Mouse (Mus musculus) retina, adult 2 months (tissue): ENCODE measurements around the gene Rpl6.

Experiments
- DNase-seq: peaks from one replicate; pipeline ENCODE4 v3.0.0-alpha.2; 2012; ENCODE audit warnings: low read depth, low spot score

Gene Rpl6

GRCm38 (mm10) chr5:121204132-121205089 lies at the start of gene Rpl6:
TSS of gene Rpl6 (plus strand) at chr5:121204481.
- peak; percentile 81 for DNase-seq

GRCm38 (mm10) chr5:121156121-121156520 lies 48.2 kb upstream of the Rpl6 start:
- DNase-seq = no peak

DNA sequence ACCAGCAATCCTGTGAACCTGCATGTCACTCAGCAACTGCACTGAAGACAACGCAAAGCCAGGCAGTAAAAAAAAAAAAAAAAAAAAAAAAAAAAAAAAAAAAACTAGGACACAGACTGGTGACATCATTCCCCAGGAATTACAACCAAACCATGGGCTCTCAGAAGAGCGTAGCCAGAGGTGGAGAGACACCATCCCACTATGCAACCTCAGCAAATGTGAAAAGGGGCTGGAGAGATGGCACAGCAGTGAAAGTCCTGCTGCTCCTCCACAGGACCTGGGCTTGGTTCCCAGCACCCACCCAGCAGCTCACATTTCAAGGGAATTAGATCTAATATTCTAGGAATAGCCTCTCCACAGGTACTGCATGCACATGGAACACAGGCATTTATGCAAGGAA lies 47.3 kb upstream of the Rpl6 start:
- DNase-seq = no peak

- no peak for DNase-seq
Measured at GRCm38 (mm10) chr5:121157489-121157888, 46.8 kb upstream of the Rpl6 start.

- no peak for DNase-seq
Measured at GRCm38 (mm10) chr5:121158966-121159365, 45.3 kb upstream of the Rpl6 start.

GRCm38 (mm10) chr5:121162285-121162684 lies 42.0 kb upstream of the Rpl6 start:
- no peak for DNase-seq

GRCm38 (mm10) chr5:121162923-121163322 lies 41.4 kb upstream of the Rpl6 start:
- no peak for DNase-seq

- DNase-seq = no peak
Measured at GRCm38 (mm10) chr5:121166884-121167283, 37.4 kb upstream of the Rpl6 start.

DNA sequence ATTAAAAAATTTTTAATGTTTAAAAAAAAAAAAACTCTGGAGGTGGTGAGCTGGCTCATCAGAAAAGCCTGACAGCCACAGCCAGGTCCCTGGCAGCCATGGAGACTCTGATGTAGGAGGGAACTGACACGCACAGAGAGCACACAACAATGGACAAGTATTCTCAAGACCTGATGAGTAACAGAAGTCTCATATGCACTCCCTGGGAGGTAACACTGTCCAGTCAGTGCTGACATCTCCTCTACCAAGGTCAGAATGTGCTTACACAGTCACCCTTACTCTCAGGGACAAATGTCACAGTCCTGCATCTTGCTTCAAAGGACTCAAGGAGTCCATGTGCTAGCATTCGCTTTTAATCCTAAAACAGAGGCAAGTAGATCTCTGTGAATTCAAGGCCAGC lies 34.7 kb upstream of the Rpl6 start:
- DNase-seq = no peak

DNA sequence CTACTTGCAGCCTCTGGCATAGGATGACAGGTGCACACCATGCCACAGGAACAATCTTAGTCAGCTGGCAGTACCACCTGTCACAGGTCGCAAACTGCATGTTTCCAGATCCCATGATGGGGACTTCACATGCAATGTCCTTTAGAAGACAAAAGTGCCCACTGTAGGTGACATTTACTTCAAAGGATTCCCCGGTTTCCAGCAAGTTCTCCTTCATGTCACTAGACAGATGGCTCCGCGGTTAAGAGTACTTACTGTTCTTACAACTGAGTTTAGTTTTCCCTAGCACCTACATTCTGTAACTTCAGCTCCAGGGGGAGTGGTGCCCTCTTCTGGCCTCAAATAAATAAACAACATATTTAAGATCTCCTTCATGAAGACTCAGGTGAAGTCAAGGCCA lies 31.4 kb upstream of the Rpl6 start:
- no peak for DNase-seq

- no peak for DNase-seq
Measured at GRCm38 (mm10) chr5:121179077-121179857, 25.0 kb upstream of the Rpl6 start.

- DNase-seq = no peak
Measured at GRCm38 (mm10) chr5:121183269-121183668, 21.0 kb upstream of the Rpl6 start.

GRCm38 (mm10) chr5:121184375-121184774 lies 19.9 kb upstream of the Rpl6 start:
- DNase-seq = no peak

DNA sequence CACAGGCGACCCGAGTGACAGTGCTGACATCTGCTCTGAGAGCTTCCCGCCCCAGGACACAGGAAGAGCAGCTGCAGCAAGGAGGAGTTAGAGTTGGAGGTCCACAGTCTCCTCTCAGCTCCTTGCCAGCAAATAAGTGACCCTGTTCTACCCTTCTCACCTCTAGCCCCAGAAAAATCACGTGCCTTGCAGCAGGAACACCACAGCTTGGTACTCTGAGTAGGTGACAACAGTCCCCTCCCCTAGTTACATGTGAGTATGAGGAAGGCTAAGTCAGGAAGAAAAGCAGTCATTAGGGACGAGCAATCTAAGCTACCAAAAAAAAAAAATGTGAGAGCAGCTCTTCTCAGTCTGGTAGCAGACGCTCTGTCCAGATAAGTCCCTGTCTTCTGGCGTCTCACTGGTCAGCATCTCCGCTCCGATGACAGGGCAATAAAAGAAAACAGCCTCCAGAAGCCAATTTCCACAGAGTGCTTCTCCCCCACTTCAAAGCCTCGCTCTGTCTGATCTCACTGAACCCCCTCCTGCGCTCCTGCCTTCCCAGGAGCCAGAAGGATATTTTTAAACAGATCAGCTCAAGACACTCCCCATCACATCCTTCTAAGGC lies 19.2 kb upstream of the Rpl6 start:
- no peak for DNase-seq

- no peak for DNase-seq
Measured at GRCm38 (mm10) chr5:121187580-121188001, 16.7 kb upstream of the Rpl6 start.

DNA sequence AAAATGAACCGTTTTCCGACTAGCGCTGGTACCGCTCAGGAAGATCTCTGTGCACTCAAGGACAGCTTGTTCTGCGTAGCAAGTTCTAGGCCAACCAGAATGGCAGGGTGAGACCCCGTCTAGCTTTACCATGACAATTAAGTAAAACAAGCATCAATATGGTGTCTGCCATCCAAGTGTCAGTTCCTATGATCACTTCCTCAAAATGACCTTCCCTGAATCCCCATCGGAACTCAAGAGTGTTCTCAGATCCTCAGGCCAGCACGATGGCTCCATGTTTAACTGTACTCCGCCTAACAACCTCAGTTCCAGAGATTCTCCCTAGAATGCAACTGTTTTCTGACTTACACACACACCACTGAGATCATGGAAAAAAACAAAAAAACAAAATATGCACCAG lies 16.0 kb upstream of the Rpl6 start:
- DNase-seq = no peak

DNA sequence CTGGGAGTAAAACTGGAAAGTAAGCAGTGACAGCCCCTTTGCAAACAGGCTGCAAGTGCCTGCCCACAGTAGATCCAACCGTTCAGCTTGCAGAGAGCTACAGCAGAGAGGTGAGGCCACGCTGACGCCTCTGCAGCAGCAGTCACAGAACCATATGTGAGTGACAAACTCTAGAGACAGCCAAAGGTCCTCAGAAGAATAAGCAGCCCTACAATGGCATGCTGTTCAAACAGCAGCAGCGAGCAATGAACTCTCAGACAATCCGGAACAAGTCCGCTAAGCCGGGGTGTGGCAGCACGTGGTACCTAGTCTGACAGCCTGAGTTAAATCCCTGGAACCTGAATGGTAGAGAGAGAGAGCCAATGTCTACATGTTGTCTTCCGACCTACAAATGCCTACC lies 15.1 kb upstream of the Rpl6 start:
- DNase-seq = no peak

DNA sequence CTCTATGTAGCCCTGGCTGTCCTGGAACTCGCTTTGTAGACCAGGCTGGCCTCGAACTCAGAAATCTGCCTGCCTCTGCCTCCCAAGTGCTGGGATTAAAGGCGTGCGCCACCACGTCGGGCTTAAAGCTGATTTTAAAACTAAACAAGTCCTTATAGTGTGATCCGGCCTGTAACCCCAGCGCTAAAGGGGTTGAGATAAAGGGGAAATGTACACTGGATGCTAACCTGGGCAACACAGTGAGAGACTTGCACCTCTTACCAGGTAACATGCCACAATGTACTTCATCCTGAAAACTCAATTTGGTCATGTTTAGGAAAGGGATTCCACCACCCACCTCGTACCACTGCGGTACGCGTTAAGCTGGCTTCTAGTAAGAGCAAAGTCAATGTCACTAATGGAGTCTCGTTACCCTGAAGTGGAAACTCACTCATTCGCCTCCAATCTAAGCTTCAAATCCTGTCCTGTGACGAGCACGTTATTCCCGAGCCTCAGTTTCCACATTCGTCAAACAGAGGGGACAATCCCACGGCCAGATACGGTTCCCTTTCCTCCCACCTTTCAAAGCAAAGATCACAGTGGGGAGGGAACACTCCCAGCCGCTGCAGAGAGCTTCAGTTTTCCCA lies 14.0 kb upstream of the Rpl6 start:
- no peak for DNase-seq

GRCm38 (mm10) chr5:121190836-121191583 lies 13.3 kb upstream of the Rpl6 start, which contains the start of gene Ptpn11:
TSS of gene Ptpn11 (minus strand) at chr5:121191397.
- DNase-seq = peak; percentile 73

GRCm38 (mm10) chr5:121191584-121191906 lies 12.7 kb upstream of the Rpl6 start:
- DNase-seq = no peak

GRCm38 (mm10) chr5:121194173-121194572 lies 10.1 kb upstream of the Rpl6 start:
- no peak for DNase-seq
